Mouse (Mus musculus): ENCODE data around the gene Lage3. TPM values are rescaled to one million over a fixed set of nuclear protein-coding genes. Genes with fewer than 3 reads are reported as not detected.
"Not testable (repeated sequence)": the region's sequence is repeated elsewhere in the genome, so short reads cannot be mapped to it uniquely, and the experiment has no call there.

The Lage3 gene
- 10 to 100 TPM; 26.8 to 29.0 TPM for total RNA-seq (2021)
- long read RNA-seq, experiment 1, transcript Lage3-201 (3 exons, 761 nt) = major isoform, 29 of 33 reads
- long read RNA-seq, experiment 1, partial matches to known transcripts = 0 of 33 reads
- long read RNA-seq, experiment 1, other reads (novel, unspliced or antisense) = 2 of 33 reads
- long read RNA-seq, experiment 2, transcript Lage3-201 (3 exons, 761 nt) = major isoform, 19 of 22 reads
- long read RNA-seq, experiment 2, partial matches to known transcripts = 1 of 22 reads
- long read RNA-seq, experiment 2, other reads (novel, unspliced or antisense) = 2 of 22 reads

DNA sequence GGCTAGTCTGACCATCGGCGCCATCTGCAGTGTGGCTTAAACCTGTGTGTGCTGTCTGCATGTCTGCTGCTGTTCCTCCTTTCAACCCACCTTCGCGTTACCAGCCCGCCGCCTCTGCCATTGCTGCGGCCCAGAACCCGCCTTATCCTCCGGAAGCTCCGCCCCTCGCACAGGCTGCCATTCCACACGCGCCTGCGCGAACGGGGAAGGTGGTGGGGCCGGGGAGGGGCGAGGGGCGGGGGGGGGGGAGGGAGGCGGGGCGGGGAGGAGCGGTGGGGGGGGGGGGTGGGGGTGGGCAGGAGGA, at the start of gene Lage3:
Gene Lage3 (minus strand): TSS at position 152 of the 304 bp plus-strand sequence.
- peak; percentile 85 to 88 for DNase-seq

DNA sequence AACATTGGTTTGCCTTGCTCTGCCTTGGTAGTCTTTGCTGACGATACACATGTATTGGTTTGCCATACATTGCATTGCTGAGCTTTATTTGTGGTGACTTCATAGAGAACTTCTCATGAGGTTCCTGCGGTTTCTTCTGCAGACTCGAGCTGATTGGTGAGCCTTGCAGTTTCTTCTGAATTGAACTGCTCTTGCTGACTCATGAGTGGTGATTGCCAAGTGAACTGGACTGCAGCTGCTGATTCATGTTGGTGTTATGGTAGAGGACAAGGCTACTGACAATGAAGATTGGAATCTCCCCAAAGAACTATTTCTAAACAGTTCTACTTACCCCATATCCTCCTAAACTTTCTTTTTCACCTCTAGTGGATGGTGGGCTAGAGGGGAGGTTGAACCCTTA, 46.7 kb upstream of the Lage3 start:
- DNase-seq = no peak

- DNase-seq = peak; percentile 80 to 92
Observed at GRCm38 (mm10) chrX:74392535-74393443, 39.4 kb upstream of the Lage3 start, which contains the start of the genes Fam3a and Ikbkg. Fam3a (minus strand) TSS chrX:74393272. Ikbkg (plus strand) TSS chrX:74393290.

GRCm38 (mm10) chrX:74388153-74388552, 34.7 kb upstream of the Lage3 start:
- DNase-seq = no peak

DNA sequence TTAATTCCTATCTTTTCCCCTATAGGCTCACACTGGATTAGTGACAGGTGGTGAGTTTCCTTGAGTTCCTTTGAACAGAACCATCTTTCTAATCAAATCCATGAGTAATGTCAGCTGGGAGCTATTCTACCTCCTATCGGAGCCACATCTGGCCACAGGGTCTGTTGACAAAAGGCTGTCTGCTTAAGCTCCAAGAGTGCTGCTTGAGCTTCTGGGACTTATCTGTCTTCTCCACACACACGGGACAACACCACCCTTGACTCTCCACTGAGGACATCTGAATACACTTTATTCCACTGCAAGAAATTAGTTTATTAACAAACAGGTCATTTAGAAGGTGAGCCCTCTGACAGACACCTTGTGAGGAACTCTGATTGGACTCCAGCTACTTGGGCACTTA, 31.0 kb upstream of the Lage3 start:
- DNase-seq = no peak

GRCm38 (mm10) chrX:74372888-74373549, 19.6 kb upstream of the Lage3 start, which contains the start of the genes Ubl4a and Slc10a3:
Ubl4a (minus strand) TSS chrX:74373218.
Slc10a3 (minus strand) TSS chrX:74373349.
- peak; percentile 88 to 93 for DNase-seq

GRCm38 (mm10) chrX:74368209-74368909, 14.9 kb upstream of the Lage3 start:
- DNase-seq = peak; percentile 76 to 84

GRCm38 (mm10) chrX:74367512-74367911, 14.1 kb upstream of the Lage3 start:
- DNase-seq = no peak

DNA sequence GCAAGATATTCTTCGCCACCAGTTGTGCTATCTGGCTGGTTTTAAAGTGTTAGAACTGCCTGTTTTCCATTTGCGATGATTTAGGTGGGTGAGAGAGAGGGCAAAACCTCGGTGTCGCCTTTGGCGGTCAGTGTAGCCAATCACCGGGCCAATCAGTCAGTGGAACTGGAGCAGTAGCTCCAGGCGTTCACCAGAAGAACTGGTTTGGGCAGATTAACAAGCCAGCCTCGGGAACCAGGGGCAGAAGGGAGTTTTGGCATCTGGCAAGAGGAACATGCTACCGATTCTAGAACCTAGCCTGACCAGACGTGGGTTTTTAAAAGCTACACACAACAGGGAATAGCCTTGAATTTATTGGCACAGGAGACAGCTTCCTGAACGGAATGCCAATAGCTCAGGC, 5.8 kb upstream of the Lage3 start:
- no peak for DNase-seq

- not testable (repeated sequence) for DNase-seq
Observed at GRCm38 (mm10) chrX:74357069-74357468, 3.7 kb upstream of the Lage3 start.

- no peak for DNase-seq
Observed at GRCm38 (mm10) chrX:74352645-74353466, 562 bp downstream of the Lage3 start.

- no peak for DNase-seq
Observed at GRCm38 (mm10) chrX:74330166-74330930, 23.1 kb downstream of the Lage3 start.

DNA sequence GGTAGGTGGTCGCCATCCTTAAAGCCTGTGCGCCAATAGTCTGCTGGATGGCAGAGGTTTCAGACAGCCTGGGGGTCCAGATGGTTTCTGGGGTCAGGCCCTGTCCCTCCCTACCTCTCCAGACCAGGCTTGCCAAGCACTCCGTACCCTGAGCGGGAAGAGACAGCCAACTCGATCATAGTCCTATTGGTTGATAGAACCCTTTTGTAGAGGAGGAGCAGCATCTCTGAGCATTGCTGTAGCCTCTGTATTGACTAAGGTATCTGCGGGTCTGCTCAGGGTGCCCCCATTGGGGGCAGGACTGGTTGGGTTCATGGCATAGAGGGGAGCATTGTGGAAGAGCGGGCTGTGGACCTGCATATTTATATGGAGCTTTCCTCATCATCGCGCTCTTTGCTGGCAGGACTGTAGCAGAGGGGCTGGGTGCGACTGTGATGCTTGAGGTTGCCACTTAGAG, 24.2 kb downstream of the Lage3 start:
- no peak for DNase-seq

GRCm38 (mm10) chrX:74328725-74329161, 24.7 kb downstream of the Lage3 start, which contains the start of gene Plxna3:
Plxna3 (plus strand) TSS chrX:74329066.
- DNase-seq = peak; percentile 68 to 77

- DNase-seq = peak; percentile 88 to 94
Observed at GRCm38 (mm10) chrX:74312540-74313464, 40.6 kb downstream of the Lage3 start, which contains the start of gene Fam50a. Fam50a (plus strand) TSS chrX:74313033.

- peak; percentile 75 to 88 for DNase-seq
Observed at GRCm38 (mm10) chrX:74304867-74305700, 48.3 kb downstream of the Lage3 start, which contains the start of gene Gdi1. Gdi1 (plus strand) TSS chrX:74304998.

Data from heart, adult 18-20 months (tissue).